Mouse (Mus musculus) embryo, embryonic 11 days (tissue): Measurements from ENCODE around the gene Zfyve21.

Experiments used
- DNase-seq: peaks from one replicate; pipeline ENCODE4 v3.0.0-alpha.2; 2015

Gene Zfyve21

DNA sequence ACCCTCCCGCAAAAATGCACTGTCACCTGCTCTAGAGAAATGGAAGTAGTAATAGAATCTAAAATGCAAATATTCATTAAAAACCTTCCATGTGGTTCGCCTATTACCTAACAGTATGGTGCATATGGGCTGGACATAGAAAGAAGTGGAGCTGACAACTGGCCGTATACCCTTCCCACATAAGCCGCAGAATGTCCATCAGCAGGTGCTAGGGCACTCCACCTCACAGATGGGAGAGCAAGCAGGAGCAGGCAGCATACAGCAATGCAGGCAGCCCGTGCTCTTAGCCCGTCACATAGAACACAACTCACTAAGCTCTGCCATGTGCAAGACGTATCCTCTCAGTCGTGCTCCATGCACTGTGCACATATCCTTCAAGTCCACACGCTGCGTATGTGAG is 32.8 kb downstream of the Zfyve21 start:
- no peak for DNase-seq

DNA sequence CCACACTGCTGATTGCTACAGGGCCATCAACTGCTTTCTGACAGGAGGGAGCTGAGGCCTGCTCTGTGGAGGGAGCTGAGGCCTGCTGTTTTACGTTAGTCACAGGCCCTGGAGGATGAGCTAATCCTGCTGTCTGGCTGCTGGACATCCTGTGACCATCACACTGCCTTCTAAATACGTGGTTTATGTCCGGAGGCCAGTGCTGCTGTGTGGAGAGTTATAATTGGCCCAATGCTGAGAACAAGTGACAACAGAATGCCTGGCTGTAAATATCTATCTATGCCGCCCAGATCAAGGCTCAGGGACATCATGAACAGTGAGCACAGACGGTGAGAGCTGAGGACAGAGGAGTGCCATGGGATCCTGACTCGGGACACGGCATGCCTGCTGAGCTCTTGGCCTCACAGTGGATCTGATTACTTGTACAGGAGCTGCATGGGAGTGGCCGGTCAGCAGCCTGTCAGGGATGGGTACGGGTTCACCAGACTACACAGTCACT is 34.4 kb downstream of the Zfyve21 start:
- DNase-seq: peak; percentile 9

DNA sequence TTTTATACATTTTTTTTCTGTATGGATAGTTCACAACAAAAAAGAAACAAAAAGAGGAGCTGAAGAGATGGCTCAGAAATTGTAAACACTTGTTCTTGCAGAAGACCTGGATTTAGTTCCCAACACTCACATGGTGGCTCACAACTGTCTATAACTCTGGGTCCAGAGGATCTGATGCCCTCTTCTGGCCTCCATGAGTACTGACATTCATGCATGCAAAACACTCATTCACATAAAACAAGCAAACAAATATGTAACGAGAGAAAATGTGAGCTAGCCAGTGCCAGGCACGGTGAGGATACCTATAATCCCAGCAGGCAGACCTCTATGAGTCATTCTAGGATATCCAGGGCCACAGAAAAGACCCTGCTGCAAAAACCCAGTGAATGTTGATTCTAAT is 37.3 kb downstream of the Zfyve21 start:
- no peak for DNase-seq

DNA sequence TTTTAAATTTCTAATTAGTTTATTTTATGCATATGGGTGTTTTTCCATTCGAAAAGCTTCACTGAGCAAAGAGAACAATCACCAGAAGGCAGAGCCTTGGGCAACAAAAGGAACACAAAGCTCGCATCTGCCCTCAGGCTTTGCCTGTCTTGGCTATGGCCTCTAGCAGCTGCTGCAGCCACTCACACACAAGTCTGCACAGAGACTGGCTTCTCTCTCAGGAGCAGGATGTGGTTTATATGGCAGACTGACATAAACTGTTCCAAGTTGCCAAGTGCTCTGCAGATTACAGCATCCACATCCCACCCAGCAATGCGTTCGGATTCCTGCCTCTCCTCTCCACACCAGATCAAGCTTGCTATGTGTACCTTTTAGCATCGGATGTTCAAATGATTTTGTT is 37.8 kb downstream of the Zfyve21 start:
- no peak for DNase-seq

DNA sequence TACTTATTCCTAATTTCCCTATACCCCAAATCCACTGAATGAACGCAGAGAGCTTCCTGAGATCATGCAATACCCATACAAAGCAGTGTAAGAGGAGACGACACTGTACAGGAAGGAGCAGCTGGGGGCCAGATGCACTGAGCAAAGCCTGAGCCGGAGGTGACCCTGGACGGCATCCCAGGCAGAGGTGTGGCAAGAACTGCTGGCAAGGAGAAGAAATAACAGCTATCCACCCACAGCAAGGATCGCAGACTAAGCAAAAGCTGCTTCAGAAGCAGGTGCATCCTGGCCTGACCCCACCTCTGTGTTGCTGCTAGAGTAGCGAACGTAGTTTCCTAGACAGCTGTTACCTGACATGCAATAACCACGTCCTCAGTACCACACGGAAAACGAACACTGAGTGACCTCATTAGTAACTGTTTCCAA is 39.1 kb downstream of the Zfyve21 start:
- no peak for DNase-seq

DNA sequence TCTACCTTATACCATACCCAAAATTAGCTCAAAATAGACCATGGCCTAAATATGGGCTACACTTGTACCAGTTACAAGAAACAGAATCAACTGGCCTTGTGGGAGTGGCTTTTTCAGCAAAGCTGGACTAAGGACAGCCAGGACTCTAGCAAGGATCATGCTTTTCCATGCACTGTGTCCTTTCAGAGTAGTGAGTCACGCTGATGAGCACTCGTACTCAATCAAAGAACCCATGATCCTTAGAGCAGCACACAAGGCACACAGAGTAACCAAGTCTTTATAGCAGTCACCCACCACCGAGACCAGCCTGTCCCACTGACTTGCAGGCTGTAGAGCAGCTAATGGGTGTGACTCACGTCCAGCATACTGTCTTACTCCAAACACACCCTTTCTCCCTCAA is 39.6 kb downstream of the Zfyve21 start:
- no peak for DNase-seq

DNA sequence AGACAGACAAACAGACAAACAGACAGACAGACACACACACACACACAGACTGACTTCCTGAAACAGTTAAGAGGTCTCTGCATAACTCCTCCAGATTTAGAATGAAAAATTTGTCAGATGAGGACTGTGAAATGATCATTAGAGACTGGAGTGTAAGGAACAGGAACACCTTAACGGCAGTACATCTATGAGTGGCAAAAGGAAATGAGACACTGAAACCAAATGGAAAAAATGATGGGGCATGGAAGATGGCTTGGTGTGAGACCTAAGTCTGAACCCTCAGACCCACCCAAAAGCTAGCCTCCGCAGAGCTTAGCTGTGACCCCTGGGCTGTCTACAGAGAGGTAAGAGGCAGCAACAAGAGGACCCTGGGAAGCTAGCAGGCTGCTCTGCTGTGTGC is 41.5 kb downstream of the Zfyve21 start:
- no peak for DNase-seq

DNA sequence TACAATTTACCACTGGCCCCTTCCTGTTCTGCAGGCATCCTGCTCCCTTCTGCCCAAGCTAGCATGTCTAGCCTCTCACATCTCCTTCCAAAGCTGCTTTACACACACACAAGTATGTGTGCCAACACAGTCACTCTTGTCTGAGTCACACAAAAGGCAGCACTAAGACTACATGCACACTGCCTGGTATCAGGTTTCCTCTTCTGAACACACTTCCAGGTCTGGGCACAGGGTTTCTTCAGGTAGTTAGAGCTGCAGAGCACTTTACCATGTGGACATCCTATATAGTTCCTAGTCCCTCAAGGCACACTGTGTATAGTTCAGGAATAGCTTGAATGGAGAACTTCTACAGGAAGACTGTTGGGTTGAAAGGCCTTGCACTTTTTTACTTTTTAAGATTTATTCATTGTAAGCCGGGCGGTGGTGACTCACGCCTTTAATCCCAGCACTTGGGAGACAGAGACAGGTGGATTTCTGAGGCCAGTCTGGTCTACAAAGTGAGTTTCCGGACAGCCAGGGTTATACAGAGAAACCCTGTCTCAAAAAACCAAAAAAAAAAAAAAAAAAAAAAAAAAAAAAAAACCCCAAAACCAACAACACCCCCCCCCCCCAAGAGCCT is 50.3 kb downstream of the Zfyve21 start:
- DNase-seq: no peak

DNA sequence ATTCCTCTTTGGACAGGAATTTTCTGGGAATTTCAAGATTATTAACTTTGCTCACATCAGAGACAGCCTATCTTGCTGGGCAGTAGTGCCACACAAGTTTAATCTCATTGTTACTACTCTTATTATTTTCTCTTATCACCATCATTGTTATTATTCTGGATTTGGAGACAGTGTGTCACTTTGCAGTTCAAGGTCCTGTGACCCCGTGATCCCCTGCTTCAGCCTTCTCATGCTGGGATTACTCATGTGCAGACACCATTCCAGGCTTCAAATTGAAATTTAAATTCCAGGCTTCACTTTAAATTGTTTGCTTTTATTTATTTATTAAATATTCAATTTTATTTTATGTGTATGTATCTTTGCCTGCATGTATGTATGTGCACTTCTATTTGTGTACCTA is 55.8 kb downstream of the Zfyve21 start:
- no peak for DNase-seq

DNA sequence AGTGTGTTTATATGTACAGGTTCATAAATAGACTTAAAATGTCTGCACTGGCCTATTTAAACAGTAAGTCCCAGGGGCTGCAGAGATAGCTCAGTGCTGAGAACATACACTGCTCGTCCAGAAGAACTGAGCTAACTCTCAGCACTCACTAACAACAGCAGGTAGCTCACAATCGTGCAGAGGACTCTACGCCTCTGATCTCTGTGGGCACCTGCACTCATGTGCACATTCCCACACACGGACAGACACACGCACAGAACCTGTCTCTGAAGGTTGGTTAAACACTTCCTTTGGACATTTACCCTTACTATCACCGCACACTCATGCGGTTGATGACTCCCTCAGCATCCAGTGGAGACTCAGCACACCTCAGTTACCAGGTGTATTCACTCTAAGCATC is 56.8 kb downstream of the Zfyve21 start:
- DNase-seq: no peak

DNA sequence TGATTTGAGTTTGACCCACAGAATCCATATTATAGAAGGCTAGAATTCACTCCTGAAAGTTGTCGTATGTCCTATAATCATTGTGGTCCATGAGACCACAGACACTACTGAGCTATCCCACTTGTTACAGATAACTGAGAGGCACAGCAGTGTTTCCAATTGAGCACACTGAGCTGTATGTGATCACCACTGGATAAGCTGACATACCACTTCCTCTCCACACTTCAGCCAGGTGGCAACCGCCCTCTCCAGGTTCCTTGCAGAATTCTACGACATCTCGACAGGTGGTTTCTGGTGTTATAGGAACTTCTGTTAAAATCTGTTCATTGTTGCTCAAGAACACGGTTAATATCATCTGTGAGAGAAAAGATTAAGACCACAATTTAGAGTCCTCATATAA is 58.1 kb downstream of the Zfyve21 start:
- DNase-seq: no peak

DNA sequence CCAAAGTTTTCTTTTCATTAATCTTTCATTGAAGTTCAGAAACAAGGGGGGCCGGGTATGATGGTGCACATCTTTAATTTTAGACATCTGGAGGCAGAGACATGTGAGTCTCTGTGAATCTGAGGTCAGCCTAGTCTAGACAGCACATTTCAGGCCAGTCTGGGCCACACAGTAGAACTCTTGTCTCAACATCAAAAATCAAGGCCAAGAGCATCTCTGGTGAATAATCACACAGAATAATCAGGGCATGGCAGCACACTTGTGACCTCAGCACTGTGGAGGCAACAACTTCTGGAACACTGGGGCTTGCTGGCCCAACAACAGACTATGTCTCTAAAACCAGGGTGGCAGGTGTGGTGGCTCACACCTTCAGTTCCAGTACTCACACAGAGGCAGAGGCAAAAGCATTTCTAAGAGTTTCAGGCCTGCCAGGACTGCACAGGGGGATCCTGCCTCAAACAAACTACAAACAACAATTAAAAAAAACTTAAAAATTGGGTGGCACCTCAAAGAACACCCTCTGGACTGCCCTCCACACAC is 60.7 kb downstream of the Zfyve21 start:
- no peak for DNase-seq

DNA sequence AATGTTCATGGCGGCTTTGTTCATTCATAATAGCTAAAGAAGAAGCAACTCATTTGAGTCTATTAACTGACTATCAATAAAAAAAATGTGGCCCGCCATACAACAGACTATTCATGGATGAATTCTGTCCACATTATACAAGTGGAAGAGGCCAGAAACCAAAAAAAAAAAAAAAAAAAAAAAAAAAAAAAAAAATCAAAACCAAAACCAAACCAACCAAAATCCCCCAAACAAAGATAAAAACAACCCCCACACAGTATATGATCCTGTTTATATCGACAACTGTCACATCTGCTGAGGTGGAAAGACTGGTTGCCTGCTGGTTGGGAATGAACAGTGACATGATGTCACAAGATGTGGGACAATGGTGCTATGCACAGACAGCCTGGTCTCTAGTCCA is 61.5 kb downstream of the Zfyve21 start:
- no peak for DNase-seq

DNA sequence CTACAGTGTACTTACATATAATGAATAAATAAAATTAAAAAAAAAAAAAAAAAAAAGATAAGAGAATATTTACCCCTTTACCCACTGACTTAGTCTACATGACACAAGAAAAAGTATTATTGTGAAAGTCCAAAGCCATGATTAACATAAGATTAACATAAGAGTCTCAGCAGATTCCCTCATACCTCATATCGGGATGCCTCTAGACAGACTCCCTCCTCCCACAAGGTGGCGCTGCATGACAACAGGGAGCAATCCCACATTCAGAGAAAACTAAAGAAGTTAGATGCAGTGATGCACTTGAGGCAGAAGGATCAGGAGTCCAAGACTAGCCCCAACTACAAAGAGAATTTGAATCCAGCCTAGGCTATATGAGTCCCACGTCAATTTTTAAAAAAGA is 64.2 kb downstream of the Zfyve21 start:
- DNase-seq: peak; percentile 87
